Mouse (Mus musculus) cerebellum, postnatal 4 days (tissue): ENCODE measurements at regions not wholly inside any gene's neighbourhood (a gene's known extent, or its start where the extent isn't known, plus 50 kb on each side); places are given as distances from the start of the nearest gene placed in this dataset.

Experiments
- DNase-seq, 2 experiments: peaks; one replicate each; pipeline ENCODE4 v3.0.0; 2022; ENCODE audit warnings: low spot score in 2 of 2, mixed read lengths in 1 of 2

DNA sequence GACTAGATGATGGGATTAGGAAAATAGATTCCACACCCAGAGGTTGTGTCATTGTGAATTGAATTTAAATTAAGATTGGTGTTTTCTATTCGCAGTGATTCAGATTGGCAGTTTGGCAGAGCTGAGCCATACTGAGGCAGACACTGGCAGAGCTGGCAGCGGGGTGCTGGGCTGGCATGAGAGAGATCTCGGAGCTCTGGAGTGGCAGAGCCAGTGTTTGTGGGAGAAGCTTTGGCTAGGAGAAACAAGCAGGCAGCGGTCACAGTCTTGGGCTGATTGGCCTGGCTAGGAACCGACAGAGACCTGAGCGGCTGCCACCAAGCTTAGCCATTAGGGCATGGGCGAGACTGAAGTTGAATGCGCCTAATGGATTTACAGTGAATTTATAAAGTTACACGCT is 1240.3 kb upstream of the Crim1 start:
- peak in 1 of 2 experiments; percentile 1 for DNase-seq
